Mouse (Mus musculus) spleen, postnatal 36 days (tissue): Measurements from ENCODE around the gene 9130230L23Rik.

Experiments
- DNase-seq, 2 experiments: peaks; one replicate each; pipeline ENCODE4 v3.0.0; 2022; ENCODE audit warnings: low spot score in 2 of 2, mixed read lengths in 1 of 2

The 9130230L23Rik gene

DNA sequence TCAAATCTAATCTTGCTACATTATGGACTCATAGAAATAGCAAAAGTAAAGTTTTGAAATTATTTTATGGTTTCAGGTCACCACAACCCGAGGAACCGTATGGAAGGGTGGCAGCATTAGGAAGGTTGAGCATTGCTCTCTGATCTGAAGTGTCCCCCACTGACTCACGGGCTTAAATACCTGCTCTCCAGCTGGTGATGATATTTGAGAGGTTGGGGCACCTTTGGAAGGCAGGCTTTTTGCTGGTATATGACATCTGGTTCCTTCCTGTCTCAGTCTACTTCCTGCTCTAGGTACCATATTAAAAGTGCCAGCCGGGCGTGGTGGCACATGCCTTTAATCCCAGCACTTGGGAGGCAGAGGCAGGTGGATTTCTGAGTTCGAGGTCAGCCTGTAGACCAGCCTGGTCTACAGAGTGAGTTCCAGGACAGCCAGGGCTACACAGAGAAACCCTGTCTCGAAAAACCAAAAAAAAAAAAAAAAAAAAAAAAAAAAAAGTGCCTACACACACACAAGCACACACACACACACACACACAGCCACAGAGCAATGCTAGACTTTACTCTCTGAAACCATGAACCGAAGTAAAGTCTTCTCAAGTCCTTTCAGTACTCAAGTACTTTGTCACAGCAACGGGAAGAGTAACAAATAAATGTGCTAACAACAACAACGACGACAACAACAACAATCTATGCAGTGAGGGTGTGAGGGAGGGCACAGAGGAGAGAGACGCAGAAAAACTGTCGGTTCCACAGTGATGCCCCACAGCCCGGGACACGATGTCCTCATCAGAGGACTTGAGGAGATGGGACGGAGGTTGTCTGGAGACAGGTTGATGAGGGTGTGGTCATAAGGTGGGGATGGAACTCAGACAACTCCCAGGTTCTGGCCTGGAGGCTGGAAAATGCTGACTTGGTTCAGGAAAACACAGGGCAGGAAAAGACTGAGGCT is 49.7 kb downstream of the 9130230L23Rik start:
- DNase-seq = no peak

DNA sequence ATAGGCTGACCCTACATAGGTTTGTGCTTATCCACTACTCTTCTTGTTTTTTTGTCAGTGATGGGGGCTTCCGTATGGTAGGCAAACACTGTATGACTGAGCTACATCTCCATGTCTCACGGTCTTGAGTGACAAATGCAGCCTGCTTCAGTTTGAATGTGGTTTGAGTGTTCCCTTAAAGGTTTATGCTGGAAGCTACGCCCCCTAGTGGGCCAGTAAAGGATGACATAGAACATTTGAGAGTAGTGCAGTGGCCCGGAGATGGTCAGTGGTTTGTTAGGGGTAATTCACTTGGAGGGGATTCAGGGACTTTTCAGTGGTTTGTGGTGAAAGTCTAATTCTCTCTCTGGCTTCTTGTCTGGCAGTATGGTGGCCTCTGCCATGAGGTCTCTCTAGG is 52.6 kb downstream of the 9130230L23Rik start:
- peak; percentile 35 to 68 for DNase-seq

DNA sequence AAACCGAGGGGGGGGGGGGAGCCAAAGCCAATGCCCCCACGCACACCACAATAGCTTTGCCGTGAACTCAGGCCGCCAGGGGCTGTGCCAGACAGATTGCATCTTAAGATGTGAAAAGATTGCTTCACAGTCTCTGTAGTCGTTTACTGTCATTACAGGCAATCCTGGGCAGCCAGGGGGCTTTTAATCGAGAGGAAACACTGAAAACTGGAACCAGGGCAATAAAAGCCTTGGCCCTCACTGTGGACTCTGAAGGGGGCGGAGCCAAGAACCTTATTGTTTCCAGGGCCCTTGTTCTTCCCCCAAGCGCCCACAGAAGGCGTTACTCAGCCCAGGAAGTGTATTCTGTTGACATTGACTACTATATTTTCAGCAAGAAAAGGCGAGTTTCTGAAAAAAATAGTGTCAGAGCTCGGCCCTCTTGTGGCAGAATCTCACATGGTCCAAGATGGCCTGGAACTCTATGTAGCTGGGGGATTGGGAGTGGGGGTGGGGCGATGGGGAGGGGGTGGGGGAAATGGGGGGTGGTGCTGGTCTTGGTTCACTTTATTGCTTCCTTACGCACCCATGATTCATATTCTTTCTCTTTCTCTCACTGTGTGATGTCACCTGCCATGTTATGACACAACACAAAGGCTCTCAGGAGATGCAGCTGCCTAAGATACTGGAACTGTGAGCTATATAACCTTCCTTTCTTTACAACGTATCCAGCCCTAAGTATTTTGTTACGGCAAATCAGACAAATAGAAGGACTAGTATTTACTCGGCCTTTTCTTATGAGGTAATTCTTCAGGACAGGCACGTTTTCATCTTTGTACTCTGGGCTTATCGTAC is 53.2 kb downstream of the 9130230L23Rik start:
- peak; percentile 74 to 79 for DNase-seq

DNA sequence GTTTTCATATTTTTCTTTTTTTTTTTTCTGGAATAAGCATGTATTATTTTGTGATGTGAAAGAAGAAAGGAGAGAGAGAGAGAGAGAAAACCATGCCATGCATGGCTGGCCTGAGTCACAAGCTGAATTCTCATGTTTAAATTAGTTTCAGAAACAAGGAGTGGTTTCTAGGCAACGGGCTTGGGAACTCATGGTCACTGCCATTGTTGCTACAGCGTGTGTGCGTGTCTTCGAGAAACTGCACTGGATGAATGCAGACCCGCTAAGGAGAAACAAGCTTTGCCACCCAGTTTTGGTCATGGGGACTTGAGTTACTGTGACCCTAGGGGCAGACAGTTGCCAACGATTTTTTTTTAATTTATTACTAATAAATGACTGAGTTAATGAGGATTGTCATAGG is 53.8 kb downstream of the 9130230L23Rik start:
- peak; percentile 45 to 53 for DNase-seq

DNA sequence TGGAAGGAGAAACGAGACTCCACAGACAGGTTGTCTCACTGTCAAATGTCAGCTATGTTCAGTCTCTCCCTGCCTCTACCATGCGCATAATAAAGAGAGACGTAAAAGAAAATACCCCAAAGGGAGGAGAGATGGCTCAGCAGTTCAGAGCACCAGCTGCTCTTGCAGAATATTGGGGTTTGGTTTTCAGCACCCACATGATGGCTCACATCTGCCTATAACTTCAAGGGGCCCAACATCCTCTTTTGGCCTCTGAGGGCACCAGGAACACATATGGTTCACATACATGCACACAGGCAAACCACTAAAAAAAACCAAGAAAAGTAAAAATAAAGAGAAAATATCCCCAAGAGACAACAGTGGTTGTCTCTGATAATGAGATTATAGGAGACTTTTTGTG is 54.3 kb downstream of the 9130230L23Rik start:
- no peak for DNase-seq

DNA sequence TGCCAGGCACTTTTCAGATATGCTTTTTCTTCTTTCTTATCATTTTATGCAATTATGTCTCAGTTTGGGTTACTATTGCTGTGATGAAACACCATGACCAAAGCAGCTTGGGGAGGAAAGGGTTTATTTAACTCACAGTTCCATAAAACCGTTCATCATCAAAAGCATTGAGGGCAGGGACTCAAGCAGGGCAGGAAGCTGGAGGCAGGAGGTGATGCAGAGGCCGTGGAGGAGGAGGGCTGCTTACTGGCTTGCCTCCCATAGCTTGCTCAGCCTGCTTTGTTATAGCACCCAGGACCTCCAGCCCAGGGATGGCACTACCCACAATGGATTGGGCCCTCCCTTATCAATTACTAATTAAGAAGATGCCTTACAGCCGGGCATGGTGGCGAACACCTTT is 62.9 kb downstream of the 9130230L23Rik start:
- no peak for DNase-seq

DNA sequence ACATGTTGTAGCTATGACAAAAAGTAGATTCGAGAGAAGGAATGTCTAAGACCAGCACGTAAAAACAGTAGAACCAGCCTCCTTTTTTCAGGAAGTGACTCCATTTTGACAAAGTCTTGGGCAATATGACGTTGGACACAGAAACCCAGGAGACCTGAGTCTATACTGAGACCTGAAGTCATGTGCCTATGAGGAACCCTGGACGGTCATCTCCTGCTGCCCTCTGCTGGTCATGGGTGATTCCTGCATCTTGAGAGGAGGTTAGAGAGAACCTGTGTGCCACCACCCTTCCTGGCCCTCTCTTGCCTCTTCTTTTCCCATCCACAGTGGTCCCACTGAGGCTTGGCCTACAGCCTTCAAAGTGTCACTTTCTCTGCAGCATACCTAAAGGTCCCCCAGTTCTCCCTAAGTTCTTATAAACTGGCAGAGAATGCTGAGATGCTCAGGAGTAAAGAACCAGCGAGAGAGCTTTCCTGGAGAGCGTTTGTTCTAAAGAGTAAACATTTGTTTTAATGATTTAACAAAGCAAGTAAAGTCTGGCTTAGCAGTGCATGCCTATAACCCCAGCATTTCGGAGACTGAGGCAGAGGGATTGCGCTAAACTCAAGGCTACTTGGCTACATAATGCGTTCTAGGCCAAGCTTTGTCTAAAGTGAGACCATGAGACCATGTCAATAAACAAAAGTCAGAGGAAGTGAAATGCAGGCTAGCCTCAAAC is 65.9 kb downstream of the 9130230L23Rik start:
- peak; percentile 85 to 90 for DNase-seq

DNA sequence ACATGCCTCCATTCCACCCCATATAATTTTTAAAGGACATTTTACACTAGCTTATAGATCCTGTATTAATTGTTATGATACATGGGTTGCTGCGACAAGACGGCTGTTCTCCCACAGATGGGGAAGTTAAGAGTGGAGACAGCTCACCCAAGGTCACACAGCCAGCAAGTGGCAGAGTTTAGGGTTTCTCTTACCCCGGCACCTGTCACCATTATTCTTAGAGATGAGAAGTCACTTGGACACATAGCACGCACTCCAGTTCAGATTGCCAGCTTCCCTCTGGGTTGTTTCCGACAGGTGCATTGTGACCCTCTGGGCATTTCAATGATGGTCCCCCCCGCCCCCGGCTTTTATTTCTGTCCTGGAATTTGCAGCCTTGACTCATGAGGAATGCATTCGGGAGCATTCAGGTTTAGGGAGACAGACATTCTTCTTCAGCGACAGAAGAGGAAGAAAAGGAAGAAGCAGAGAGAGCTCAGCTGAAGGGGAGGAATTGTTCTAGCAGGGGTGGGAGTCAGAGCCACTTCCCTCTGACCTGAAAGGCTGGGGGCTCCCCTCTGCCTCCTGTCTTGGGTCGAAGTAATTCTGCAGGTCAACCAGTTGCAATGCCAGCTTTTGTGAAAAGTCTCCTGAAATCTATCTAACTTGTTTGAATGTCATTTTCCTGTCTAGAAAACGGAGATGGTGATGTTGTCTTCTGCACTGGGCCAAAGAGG is 66.9 kb downstream of the 9130230L23Rik start:
- peak; percentile 52 to 54 for DNase-seq

DNA sequence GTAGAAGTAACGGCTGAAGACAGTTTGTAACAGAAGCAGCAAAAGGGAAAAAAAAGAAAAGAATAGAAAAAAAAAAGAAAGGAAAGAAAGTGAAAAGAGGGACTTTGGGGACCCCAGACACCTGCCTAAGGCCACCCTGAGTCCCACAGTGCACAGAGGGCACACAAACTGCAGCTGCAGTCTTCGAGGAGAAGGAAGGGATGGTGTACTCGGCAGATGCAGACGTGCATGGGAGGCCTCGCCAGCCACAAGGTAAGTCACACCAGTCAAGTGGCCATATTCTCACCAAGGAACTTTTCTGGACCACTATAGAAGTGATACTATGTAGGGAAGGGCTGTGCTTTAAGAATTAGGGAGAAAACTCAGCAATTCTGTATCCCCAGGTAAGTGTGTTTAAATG is 69.3 kb downstream of the 9130230L23Rik start, which contains the start of gene Chrna9:
Gene Chrna9 (plus strand): TSS at position 139 of the 400 bp plus-strand sequence.
- DNase-seq = no peak

DNA sequence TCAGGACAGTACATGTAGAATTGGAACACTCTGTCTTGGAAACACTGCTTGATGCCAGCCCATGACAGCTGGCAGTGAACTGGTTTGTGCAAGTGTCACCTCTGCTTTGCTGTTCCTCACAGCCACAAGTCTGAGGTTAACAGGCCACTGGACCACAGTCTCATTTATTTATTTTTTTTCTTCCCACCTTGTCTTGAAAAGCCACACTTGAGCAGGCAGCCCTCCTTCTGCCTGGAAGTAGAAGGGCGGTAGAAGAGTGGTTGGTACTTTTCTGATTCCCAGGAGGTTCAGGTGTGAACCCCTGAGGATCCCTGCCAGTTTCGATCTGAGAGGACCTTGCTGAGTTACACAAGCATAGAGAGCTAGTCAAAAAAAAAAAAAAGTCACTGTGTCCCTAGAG is 70.3 kb downstream of the 9130230L23Rik start:
- peak; percentile 74 to 75 for DNase-seq

DNA sequence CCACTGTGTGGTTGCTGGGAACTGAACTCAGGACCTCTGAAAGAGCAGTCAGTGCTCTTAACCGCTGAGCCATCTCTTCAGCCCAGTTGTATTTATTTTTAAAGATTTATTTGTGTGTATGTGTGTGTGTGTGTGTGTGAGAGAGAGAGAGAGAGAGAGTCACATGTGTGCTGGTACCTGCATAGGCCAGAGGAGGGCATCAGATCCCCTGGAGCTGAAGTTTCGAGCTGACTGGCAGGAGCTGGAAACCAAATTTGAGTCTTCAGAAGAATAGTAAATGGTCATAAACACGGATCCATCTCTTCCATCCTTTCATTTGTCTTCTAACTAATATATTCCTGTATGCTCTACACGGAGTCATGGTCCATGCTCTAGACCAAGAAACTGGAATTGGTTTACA is 70.8 kb downstream of the 9130230L23Rik start:
- no peak for DNase-seq

DNA sequence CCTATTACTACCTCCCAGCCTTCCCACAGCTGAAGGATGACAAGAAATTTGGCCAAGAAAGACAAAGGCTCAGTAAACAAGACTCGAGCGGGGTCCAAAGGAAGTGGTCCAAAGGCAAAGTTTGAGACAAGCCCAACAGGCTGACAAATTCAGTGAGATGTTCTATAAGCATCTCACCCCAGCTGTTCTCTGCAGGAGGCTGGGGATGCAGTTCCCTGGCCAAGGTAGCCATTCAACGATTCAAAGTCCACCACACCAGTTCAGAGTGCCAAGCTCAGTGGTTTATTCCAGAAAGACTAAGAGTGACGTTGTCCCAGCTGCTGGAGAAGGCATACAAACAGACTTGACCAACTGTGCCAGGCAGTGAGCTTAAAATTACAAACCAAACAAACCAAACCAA is 73.9 kb downstream of the 9130230L23Rik start:
- no peak for DNase-seq
